Mouse (Mus musculus): ENCODE results near the gene Ier3. TPM values are rescaled to one million over a fixed set of nuclear protein-coding genes. Genes with fewer than 3 reads are reported as not detected.

Gene Ier3
- polyA plus RNA-seq, 1 experiment from 2014 or later, result 2.7 TPM

GRCm38 (mm10) chr17:35822564-35822963, 1.1 kb downstream of the Ier3 start:
- H3K27ac ChIP-seq (replicated peaks; ENCODE audit: low read depth, low read length), result no peak overlapping the region

GRCm38 (mm10) chr17:35822964-35823937, 1.8 kb downstream of the Ier3 start, which contains the start of gene Flot1:
Flot1 (plus strand) TSS chr17:35823230.
- Histone ChIP-seq H3K4me3 (ENCODE audit: low read depth, low read length) (peak within 1 kb of the TSS; percentile 58), H3K27me3 (ENCODE audit: control insufficient read depth, insufficient read depth, low read length) (no peaks in the 10 kb centered on the region; the same call in 1 of the 2 replicates), H3K9ac (replicated peaks; ENCODE audit: low read length) (peak within 1 kb of the TSS; percentile 65), H3K27ac (replicated peaks; ENCODE audit: low read depth, low read length) (peak within 1 kb of the TSS; percentile 72), H3K4me1 (ENCODE audit: control insufficient read depth, insufficient read depth, low read length) (peaks cover 3% of the 10 kb centered on the region), H3K36me3 (replicated peaks; ENCODE audit: control insufficient read depth, insufficient read depth, low read depth, low read length) (no peaks in the 10 kb centered on the region), H3K9me3 (replicated peaks; ENCODE audit: control insufficient read depth, low read length) (no peaks in the 10 kb centered on the region), H3K4me2 (ENCODE audit: low read depth, low read length) (peak within 1 kb of the TSS; percentile 95)
- under 1% methylated on average over 39 of the region's 47 CpGs for WGBS
- DNase-seq (ENCODE audit: low spot score) (peak; percentile 91), ATAC-seq (replicated peaks; ENCODE audit: insufficient number of reproducible peaks, low FRiP score, low TSS enrichment, low read depth) (peak; percentile 86)

More at GRCm38 (mm10) chr17:35822564-35822963, 1.1 kb downstream of the Ier3 start:
- DNase-seq (ENCODE audit: low spot score) (no peak), ATAC-seq (replicated peaks; ENCODE audit: insufficient number of reproducible peaks, low FRiP score, low TSS enrichment, low read depth) (peak; percentile 6; the same call in 1 of the 2 replicates)
- peaks cover 3% of the 10 kb centered on the region for H3K4me1 ChIP-seq (ENCODE audit: control insufficient read depth, insufficient read depth, low read length)
- 3% methylated on average over 11 of the region's 11 CpGs for WGBS
- no peaks in the 10 kb centered on the region; the same call in 1 of the 2 replicates for H3K27me3 ChIP-seq (ENCODE audit: control insufficient read depth, insufficient read depth, low read length)
- no peak overlapping the region; the same call in none of the 2 replicates for H3K9ac ChIP-seq (replicated peaks; ENCODE audit: low read length)
- peak overlapping the region; percentile 95 for H3K4me2 ChIP-seq (ENCODE audit: low read depth, low read length)
- peak overlapping the region; percentile 58 for H3K4me3 ChIP-seq (ENCODE audit: low read depth, low read length)
- no peaks in the 10 kb centered on the region for H3K9me3 ChIP-seq (replicated peaks; ENCODE audit: control insufficient read depth, low read length)
- H3K36me3 ChIP-seq (replicated peaks; ENCODE audit: control insufficient read depth, insufficient read depth, low read depth, low read length), result no peaks in the 10 kb centered on the region

GRCm38 (mm10) chr17:35824402-35824801, 2.9 kb downstream of the Ier3 start:
- Histone ChIP-seq H3K4me1 (ENCODE audit: control insufficient read depth, insufficient read depth, low read length) (peaks cover 3% of the 10 kb centered on the region), H3K9ac (replicated peaks; ENCODE audit: low read length) (no peak overlapping the region), H3K27ac (replicated peaks; ENCODE audit: low read depth, low read length) (no peak overlapping the region), H3K4me2 (ENCODE audit: low read depth, low read length) (0 out of 2 replicates have a peak overlapping the region, but pooled peaks have one; percentile 95), H3K36me3 (replicated peaks; ENCODE audit: control insufficient read depth, insufficient read depth, low read depth, low read length) (no peaks in the 10 kb centered on the region), H3K27me3 (ENCODE audit: control insufficient read depth, insufficient read depth, low read length) (no peaks in the 10 kb centered on the region; the same call in 1 of the 2 replicates), H3K4me3 (ENCODE audit: low read depth, low read length) (no peak overlapping the region), H3K9me3 (replicated peaks; ENCODE audit: control insufficient read depth, low read length) (no peaks in the 10 kb centered on the region)
- ATAC-seq (replicated peaks; ENCODE audit: insufficient number of reproducible peaks, low FRiP score, low TSS enrichment, low read depth) (no peak), DNase-seq (ENCODE audit: low spot score) (no peak)
- 49% methylated on average over 7 of the region's 7 CpGs for WGBS

GRCm38 (mm10) chr17:35825109-35825850, 3.8 kb downstream of the Ier3 start:
- Histone ChIP-seq H3K36me3 (replicated peaks; ENCODE audit: control insufficient read depth, insufficient read depth, low read depth, low read length) (no peaks in the 10 kb centered on the region), H3K9ac (replicated peaks; ENCODE audit: low read length) (no peak overlapping the region), H3K4me2 (ENCODE audit: low read depth, low read length) (no peak overlapping the region), H3K4me1 (ENCODE audit: control insufficient read depth, insufficient read depth, low read length) (peaks cover 3% of the 10 kb centered on the region), H3K9me3 (replicated peaks; ENCODE audit: control insufficient read depth, low read length) (no peaks in the 10 kb centered on the region), H3K27me3 (ENCODE audit: control insufficient read depth, insufficient read depth, low read length) (no peaks in the 10 kb centered on the region; the same call in 1 of the 2 replicates), H3K4me3 (ENCODE audit: low read depth, low read length) (no peak overlapping the region), H3K27ac (replicated peaks; ENCODE audit: low read depth, low read length) (no peak overlapping the region)
- DNase-seq (ENCODE audit: low spot score) (no peak), ATAC-seq (replicated peaks; ENCODE audit: insufficient number of reproducible peaks, low FRiP score, low TSS enrichment, low read depth) (no peak)
- 92% methylated on average over 13 of the region's 13 CpGs for WGBS

- H3K4me1 ChIP-seq (ENCODE audit: control insufficient read depth, insufficient read depth, low read length), result 0 out of 2 replicates have a peak, but pooled peaks cover under 1% of the 10 kb centered on the region
- peaks cover 6% of the 10 kb centered on the region for H3K36me3 ChIP-seq (replicated peaks; ENCODE audit: control insufficient read depth, insufficient read depth, low read depth, low read length)
- no peak overlapping the region for H3K4me2 ChIP-seq (ENCODE audit: low read depth, low read length)
- peak; percentile 89 for DNase-seq (ENCODE audit: low spot score)
- no peak overlapping the region for H3K27ac ChIP-seq (replicated peaks; ENCODE audit: low read depth, low read length)
- H3K9ac ChIP-seq (replicated peaks; ENCODE audit: low read length), result no peak overlapping the region
- no peak overlapping the region for H3K4me3 ChIP-seq (ENCODE audit: low read depth, low read length)
- no peaks in the 10 kb centered on the region for H3K27me3 ChIP-seq (ENCODE audit: control insufficient read depth, insufficient read depth, low read length)
- ATAC-seq (replicated peaks; ENCODE audit: insufficient number of reproducible peaks, low FRiP score, low TSS enrichment, low read depth), result peak; percentile 40
- H3K9me3 ChIP-seq (replicated peaks; ENCODE audit: control insufficient read depth, low read length), result no peaks in the 10 kb centered on the region
- WGBS, result 3% methylated on average over 21 of the region's 21 CpGs
Measured at GRCm38 (mm10) chr17:35829737-35830136, 8.3 kb downstream of the Ier3 start.

- no peak for DNase-seq (ENCODE audit: low spot score)
- no peaks in the 10 kb centered on the region for H3K27me3 ChIP-seq (ENCODE audit: control insufficient read depth, insufficient read depth, low read length)
- peaks cover 6% of the 10 kb centered on the region; the same call in 1 of the 2 replicates for H3K4me1 ChIP-seq (ENCODE audit: control insufficient read depth, insufficient read depth, low read length)
- no peak overlapping the region for H3K4me3 ChIP-seq (ENCODE audit: low read depth, low read length)
- no peak for ATAC-seq (replicated peaks; ENCODE audit: insufficient number of reproducible peaks, low FRiP score, low TSS enrichment, low read depth)
- no peak overlapping the region for H3K4me2 ChIP-seq (ENCODE audit: low read depth, low read length)
- no peaks in the 10 kb centered on the region for H3K9me3 ChIP-seq (replicated peaks; ENCODE audit: control insufficient read depth, low read length)
- no peak overlapping the region for H3K27ac ChIP-seq (replicated peaks; ENCODE audit: low read depth, low read length)
- no peak overlapping the region for H3K9ac ChIP-seq (replicated peaks; ENCODE audit: low read length)
- 73% methylated on average over 8 of the region's 8 CpGs for WGBS
- peaks cover 19% of the 10 kb centered on the region for H3K36me3 ChIP-seq (replicated peaks; ENCODE audit: control insufficient read depth, insufficient read depth, low read depth, low read length)
Measured at GRCm38 (mm10) chr17:35832400-35833238, 11.1 kb downstream of the Ier3 start.

- no peak overlapping the region for H3K4me3 ChIP-seq (ENCODE audit: low read depth, low read length)
- H3K27me3 ChIP-seq (ENCODE audit: control insufficient read depth, insufficient read depth, low read length), result no peaks in the 10 kb centered on the region
- peaks cover 6% of the 10 kb centered on the region; the same call in 1 of the 2 replicates for H3K4me1 ChIP-seq (ENCODE audit: control insufficient read depth, insufficient read depth, low read length)
- no peak overlapping the region for H3K27ac ChIP-seq (replicated peaks; ENCODE audit: low read depth, low read length)
- H3K9ac ChIP-seq (replicated peaks; ENCODE audit: low read length), result no peak overlapping the region
- no peak overlapping the region for H3K4me2 ChIP-seq (ENCODE audit: low read depth, low read length)
- no peaks in the 10 kb centered on the region for H3K9me3 ChIP-seq (replicated peaks; ENCODE audit: control insufficient read depth, low read length)
- DNase-seq (ENCODE audit: low spot score) (no peak), ATAC-seq (replicated peaks; ENCODE audit: insufficient number of reproducible peaks, low FRiP score, low TSS enrichment, low read depth) (no peak)
- peaks cover 19% of the 10 kb centered on the region for H3K36me3 ChIP-seq (replicated peaks; ENCODE audit: control insufficient read depth, insufficient read depth, low read depth, low read length)
- WGBS, result 24% methylated on average over 5 of the region's 5 CpGs
Measured at GRCm38 (mm10) chr17:35833239-35833751, 11.8 kb downstream of the Ier3 start.

Measured in embryonic facial prominence, embryonic 11.5 days (tissue).